Mouse (Mus musculus): ENCODE data around the gene Smpd3.

DNA sequence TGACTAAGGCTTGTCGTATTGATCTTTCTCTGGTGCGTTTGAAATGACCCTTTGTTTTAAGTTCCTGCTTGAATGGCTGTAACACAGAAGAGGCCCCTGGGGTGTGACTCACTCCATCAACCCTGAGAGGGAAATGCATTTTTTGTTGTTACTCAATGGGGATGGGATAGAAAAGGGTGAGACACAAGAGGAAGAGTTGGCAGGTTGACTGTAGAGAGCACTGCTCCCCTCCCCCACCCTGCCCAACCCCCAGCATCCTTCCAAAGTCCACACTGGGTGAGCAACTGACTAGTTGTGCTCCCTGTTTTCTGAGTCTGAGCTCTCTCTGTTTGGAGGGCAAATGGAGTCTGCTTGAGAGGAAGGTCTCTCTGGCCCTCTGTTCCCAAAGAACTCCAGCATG is 50.3 kb downstream of the Smpd3 start:
- no peak for TF ChIP-seq CTCF (conservative IDR thresholded peaks at IDR 0.05; ENCODE audit: insufficient read depth, insufficient read length, low read depth, low read length)
- TF ChIP-seq POLR2A (IDR thresholded peaks at IDR 0.05; ENCODE audit: low read depth, low read length) = no peak

Measured in kidney, adult 2 months (tissue).